Mouse (Mus musculus) Muller cell, postnatal 12 days (primary cell): ENCODE measurements around the gene Vill.

ENCODE experiments used
- DNase-seq: peaks from one replicate; pipeline ENCODE4 v3.0.0-alpha.2; 2015; ENCODE audit errors: inconsistent ontology term

The Vill gene

GRCm38 (mm10) chr9:119034676-119035665 is 17.6 kb upstream of the Vill start:
- DNase-seq, result peak; percentile 8

GRCm38 (mm10) chr9:119035836-119036235 is 16.7 kb upstream of the Vill start:
- DNase-seq, result peak; percentile 96

- peak; percentile 71 for DNase-seq
Measured at GRCm38 (mm10) chr9:119037076-119037730, 15.4 kb upstream of the Vill start.

GRCm38 (mm10) chr9:119038574-119038973 is 14.0 kb upstream of the Vill start:
- DNase-seq, result no peak

- no peak for DNase-seq
Measured at GRCm38 (mm10) chr9:119040101-119040775, 12.3 kb upstream of the Vill start.

GRCm38 (mm10) chr9:119048182-119048903 is 4.2 kb upstream of the Vill start:
- DNase-seq, result no peak

GRCm38 (mm10) chr9:119051158-119051557 is 1.4 kb upstream of the Vill start:
- DNase-seq, result peak; percentile 46

GRCm38 (mm10) chr9:119053964-119054576 is 1.5 kb downstream of the Vill start:
- DNase-seq, result no peak

- no peak for DNase-seq
Measured at GRCm38 (mm10) chr9:119055336-119055735, 2.8 kb downstream of the Vill start.

- no peak for DNase-seq
Measured at GRCm38 (mm10) chr9:119058245-119058644, 5.7 kb downstream of the Vill start.

- DNase-seq, result no peak
Measured at GRCm38 (mm10) chr9:119060701-119061100, 8.1 kb downstream of the Vill start.

- peak; percentile 92 for DNase-seq
Measured at GRCm38 (mm10) chr9:119063036-119063644, 10.6 kb downstream of the Vill start.

- DNase-seq, result no peak
Measured at GRCm38 (mm10) chr9:119064296-119064695, 11.7 kb downstream of the Vill start.

- peak; percentile 59 for DNase-seq
Measured at GRCm38 (mm10) chr9:119067601-119068000, 15.0 kb downstream of the Vill start.

GRCm38 (mm10) chr9:119068266-119068665 is 15.7 kb downstream of the Vill start:
- DNase-seq, result no peak

GRCm38 (mm10) chr9:119070173-119070825 is 17.7 kb downstream of the Vill start:
- DNase-seq, result no peak

- DNase-seq, result no peak
Measured at GRCm38 (mm10) chr9:119071786-119072185, 19.2 kb downstream of the Vill start.

- DNase-seq, result no peak
Measured at GRCm38 (mm10) chr9:119073184-119073895, 20.8 kb downstream of the Vill start.

- DNase-seq, result no peak
Measured at GRCm38 (mm10) chr9:119075685-119076084, 23.1 kb downstream of the Vill start.
